Mouse (Mus musculus) thymus, adult 2 months (tissue): ENCODE results near the gene Gm45021. TPM values are rescaled to one million over a fixed set of nuclear protein-coding genes. Genes with fewer than 3 reads are reported as not detected.
"Not testable (repeated sequence)": the region's sequence is repeated elsewhere in the genome, so short reads cannot be mapped to it uniquely, and the experiment has no call there.

Experiments
- DNase-seq: peaks from one replicate; pipeline ENCODE4 v3.0.0; 2021
- H3K27ac ChIP-seq: fragments of 200-500 bp; 2 replicates; pipeline ENCODE4 v1.5.1; 2012; ENCODE audit warnings: low read length, control low read depth; ENCODE audit not compliant: control insufficient read depth, insufficient read depth
- H3K27me3 ChIP-seq: fragments of 200-500 bp; 2 replicates; pipeline ENCODE4 v1.6.1; 2012; ENCODE audit warnings: mild to moderate bottlenecking, low read length, moderate library complexity, mixed read lengths; ENCODE audit not compliant: control insufficient read depth, insufficient read depth
- H3K36me3 ChIP-seq: fragments of 200-500 bp; 2 replicates; pipeline ENCODE4 v1.6.1; 2012; ENCODE audit warnings: mild to moderate bottlenecking, low read length, moderate library complexity; ENCODE audit not compliant: control insufficient read depth, insufficient read depth
- H3K4me1 ChIP-seq: fragments of 200-500 bp; replicated peaks from 2 replicates; pipeline ENCODE4 v1.6.1; 2012; ENCODE audit warnings: low read length; ENCODE audit not compliant: control insufficient read depth, insufficient read depth
- H3K4me3 ChIP-seq: fragments of 200-500 bp; 2 replicates; pipeline ENCODE4 v1.5.1; 2012; ENCODE audit warnings: mild to moderate bottlenecking, low read length, control low read depth, moderate library complexity; ENCODE audit not compliant: control insufficient read depth, insufficient read depth
- CTCF ChIP-seq: fragments of 200-500 bp; IDR thresholded peaks from 2 replicates; pipeline ENCODE4 v1.5.1; 2012; ENCODE audit warnings: mild to moderate bottlenecking, control low read depth, low read length, moderate library complexity, borderline replicate concordance; ENCODE audit not compliant: control insufficient read depth, poor library complexity, insufficient read depth; ENCODE audit errors: extremely low read depth
- POLR2A ChIP-seq: fragments of 200-500 bp; IDR thresholded peaks from 2 replicates; pipeline ENCODE4 v1.6.1; 2012; ENCODE audit warnings: mild to moderate bottlenecking, low read length, control low read depth, moderate library complexity; ENCODE audit not compliant: control insufficient read depth, poor library complexity, insufficient read depth; ENCODE audit errors: extremely low read depth
- WGBS: fragments of 180-500 bp; shearing (Covaris S2); methylation state at CpG from one replicate; pipeline ENCODE4 v1.1.7; 2018; 5-methylcytosine and 5-hydroxymethylcytosine counted together
- polyA plus RNA-seq: library from polyadenylated mRNA; depleted of rRNA; stranded (reverse); fragments of >200 nt; gene quantifications from 2 replicates; pipeline ENCODE4 v1.2.3, GENCODE M21; 2012

Gm45021 gene
- polyA plus RNA-seq, 1 experiment: not detected

DNA sequence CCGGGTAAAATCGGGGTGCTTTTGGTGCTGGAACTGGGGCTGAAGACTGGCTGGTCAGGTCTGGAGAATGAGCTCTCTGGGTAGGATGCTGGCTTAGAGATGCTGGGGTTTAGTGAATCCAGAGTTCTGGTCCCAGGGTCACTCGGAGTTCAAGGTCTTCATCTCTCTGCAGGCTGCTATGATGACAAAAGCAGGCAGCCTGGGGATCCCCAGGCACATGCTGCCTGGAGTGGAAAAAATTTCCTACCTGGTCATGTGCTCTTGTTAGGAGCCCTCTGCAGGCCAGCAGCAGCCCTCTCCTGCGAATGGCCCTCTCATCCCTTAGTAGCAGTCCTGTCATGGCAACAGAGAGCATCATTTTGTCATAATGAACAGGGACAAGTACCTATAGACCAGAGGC lies 24.1 kb downstream of the Gm45021 start:
- Histone ChIP-seq H3K27me3 (no peaks in the 10 kb centered on the region), H3K27ac (no peak overlapping the region), H3K36me3 (no peaks in the 10 kb centered on the region), H3K4me3 (no peak overlapping the region), H3K4me1 (peaks cover 14% of the 10 kb centered on the region; the same call in 1 of the 2 replicates)
- WGBS: 97% methylated on average over 4 of the region's 4 CpGs
- DNase-seq: no peak
- TF ChIP-seq POLR2A (no peak), CTCF (no peak)

DNA sequence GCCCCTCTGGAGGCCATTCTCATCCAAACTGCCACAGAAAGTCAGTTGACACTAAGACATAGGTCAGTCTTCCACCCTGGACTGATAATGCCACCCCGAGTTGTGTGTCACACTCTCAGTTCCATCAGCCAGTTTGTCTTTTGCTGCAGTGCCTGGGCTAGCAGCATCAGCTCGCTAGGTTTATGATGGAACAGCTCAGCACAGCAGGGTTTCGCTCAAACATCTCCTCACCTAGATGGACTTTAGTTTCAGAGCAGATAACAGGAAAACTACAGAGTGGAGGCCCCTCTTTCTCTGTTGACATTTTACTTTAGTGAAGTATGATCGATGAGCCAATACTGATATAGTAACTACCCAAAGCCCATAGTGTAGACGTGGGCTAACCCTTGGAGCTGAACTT lies 25.3 kb downstream of the Gm45021 start:
- DNase-seq: no peak
- TF ChIP-seq CTCF (no peak), POLR2A (no peak)
- H3K36me3 ChIP-seq: peaks cover 7% of the 10 kb centered on the region; the same call in 1 of the 2 replicates
- H3K4me1 ChIP-seq: peaks cover 7% of the 10 kb centered on the region; the same call in 1 of the 2 replicates
- WGBS: 99% methylated on average over 5 of the region's 5 CpGs
- no peak overlapping the region for H3K27ac ChIP-seq
- H3K27me3 ChIP-seq: no peaks in the 10 kb centered on the region
- no peak overlapping the region for H3K4me3 ChIP-seq

DNA sequence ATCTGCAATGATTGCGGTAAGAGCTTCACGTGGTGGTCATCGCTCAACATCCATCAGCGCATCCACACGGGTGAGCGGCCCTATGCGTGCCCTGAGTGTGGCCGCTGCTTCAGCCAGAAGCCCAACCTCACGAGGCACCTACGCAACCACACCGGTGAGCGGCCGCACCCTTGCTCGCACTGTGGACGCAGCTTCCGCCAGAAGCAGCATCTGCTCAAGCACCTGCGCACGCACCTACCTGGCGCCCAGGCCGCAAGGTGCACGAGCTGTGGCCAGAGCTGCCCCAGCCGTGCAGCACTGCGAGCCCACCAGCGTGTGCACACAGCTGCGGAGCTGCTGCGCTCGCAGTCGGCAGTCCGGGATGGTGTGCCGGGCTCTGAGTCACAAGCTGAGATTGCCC lies 30.6 kb downstream of the Gm45021 start:
- H3K27me3 ChIP-seq: no peaks in the 10 kb centered on the region
- no peak overlapping the region for H3K27ac ChIP-seq
- H3K36me3 ChIP-seq: peaks cover 13% of the 10 kb centered on the region; the same call in 1 of the 2 replicates
- no peak for DNase-seq
- H3K4me1 ChIP-seq: no peaks in the 10 kb centered on the region
- TF ChIP-seq POLR2A (no peak), CTCF (no peak)
- no peak overlapping the region for H3K4me3 ChIP-seq
- WGBS: 99% methylated on average over 30 of the region's 30 CpGs

DNA sequence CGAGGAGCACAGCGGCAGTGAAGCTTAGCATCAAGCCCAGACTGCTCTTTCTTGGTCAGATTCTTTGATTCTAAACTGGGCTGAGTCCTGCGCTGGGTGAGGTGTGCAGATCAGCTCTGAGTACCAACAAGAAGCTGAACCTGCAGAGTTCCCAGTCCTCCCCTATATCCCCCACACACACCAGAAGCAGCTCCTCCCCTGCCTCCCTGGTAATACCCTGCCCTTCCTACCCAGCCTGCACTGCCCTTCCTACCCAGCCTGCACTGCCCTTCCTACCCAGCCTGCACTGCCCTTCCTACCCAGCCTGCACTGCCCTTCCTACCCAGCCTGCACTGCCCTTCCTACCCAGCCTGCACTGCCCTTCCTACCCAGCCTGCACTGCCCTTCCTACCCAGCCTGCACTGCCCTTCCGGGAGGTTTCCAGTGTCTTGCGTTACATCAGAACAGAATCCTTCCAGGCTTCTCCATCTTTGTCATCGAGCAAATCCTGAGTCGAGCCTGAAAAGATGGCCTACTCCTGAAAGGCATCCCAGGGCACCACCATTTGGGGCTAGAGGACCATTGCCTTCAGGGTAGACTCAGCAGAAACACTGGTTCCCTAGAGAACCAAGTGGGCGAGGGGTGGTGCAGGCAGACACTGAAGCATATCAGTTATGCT lies 32.9 kb downstream of the Gm45021 start:
- not testable (repeated sequence) for DNase-seq, H3K4me3 ChIP-seq, H3K27me3 ChIP-seq, H3K27ac ChIP-seq, H3K4me1 ChIP-seq
- peaks cover 13% of the 10 kb centered on the region; the same call in 1 of the 2 replicates for H3K36me3 ChIP-seq
- 96% methylated on average over 8 of the region's 8 CpGs for WGBS

DNA sequence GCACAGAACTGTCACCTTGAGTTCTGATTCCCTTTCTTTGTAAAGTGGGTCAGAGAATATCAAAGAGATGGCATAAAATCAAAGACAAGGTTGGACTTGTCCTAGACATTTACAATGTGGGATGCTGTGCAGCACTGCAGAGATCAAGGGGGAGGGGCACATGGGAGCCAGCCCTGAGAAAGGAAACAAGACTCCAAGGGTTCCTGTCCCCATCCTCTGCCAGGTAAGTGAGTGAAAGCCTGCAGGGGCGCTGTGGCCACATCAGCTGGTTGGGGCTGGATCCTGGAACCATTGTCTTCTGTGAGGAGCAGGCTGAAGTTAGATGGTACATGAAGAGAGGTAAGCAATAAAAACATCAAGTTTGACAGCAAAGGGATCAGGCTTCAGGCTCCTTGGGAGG lies 34.0 kb downstream of the Gm45021 start:
- H3K4me1 ChIP-seq: peaks cover 11% of the 10 kb centered on the region; the same call in 1 of the 2 replicates
- H3K27ac ChIP-seq: no peak overlapping the region
- H3K27me3 ChIP-seq: no peaks in the 10 kb centered on the region
- H3K36me3 ChIP-seq: peaks cover 13% of the 10 kb centered on the region; the same call in 1 of the 2 replicates
- DNase-seq: no peak
- WGBS: 100% methylated on average over 1 of the region's 1 CpGs
- H3K4me3 ChIP-seq: no peak overlapping the region
- TF ChIP-seq CTCF: no peak
- TF ChIP-seq POLR2A: no peak

DNA sequence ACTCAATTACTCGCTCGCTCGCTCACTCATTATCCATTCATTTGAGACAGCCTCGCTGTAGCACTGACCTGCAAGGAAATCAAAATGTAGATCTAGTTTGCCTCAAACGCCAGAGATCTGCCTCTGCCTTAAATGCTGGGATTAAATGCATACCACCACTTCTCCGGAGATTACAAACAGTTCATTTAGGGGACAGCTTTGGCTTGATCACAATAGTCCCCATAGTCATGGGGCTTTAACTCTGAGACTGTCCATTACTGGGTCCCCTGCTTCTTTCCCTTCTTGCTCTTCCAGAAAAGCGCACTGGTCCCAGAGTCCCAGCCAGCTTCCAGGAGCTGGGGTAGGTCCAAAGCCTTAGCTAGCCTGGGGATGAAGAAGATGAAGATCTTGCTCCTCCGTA lies 37.1 kb downstream of the Gm45021 start, which contains the start of gene AI854703:
Gene AI854703, plus strand, starts transcription at position 301 of the 400 bp plus-strand sequence.
- 86% methylated on average over 8 of the region's 8 CpGs for WGBS
- no peaks in the 10 kb centered on the region for H3K36me3 ChIP-seq
- peak within 1 kb of the TSS; percentile 44 for H3K4me3 ChIP-seq
- no peaks in the 10 kb centered on the region for H3K27me3 ChIP-seq
- no peak for DNase-seq
- no peak within 1 kb of the TSS for H3K27ac ChIP-seq
- TF ChIP-seq CTCF: no peak
- TF ChIP-seq POLR2A: no peak
- peaks cover 22% of the 10 kb centered on the region for H3K4me1 ChIP-seq

DNA sequence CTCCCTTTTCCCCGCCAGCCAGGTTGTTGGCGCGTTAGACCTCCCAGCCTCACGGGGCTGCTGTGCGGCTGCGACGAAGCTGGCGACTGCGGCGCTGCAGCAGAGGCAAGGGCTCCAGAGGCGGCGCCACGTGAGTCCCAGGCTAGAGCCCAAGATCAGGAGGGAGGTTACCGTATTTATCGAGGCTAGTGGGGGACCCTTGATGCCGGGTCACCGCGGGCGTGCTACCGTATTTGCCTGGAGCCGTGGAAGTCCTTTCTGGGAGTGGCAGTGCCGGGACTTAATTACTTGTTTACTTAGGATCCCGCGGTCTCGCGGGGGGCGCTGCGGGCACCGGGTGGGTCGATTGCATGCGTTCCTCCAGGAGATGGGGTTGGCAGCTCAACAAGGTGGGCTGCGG lies 37.6 kb downstream of the Gm45021 start:
- H3K27ac ChIP-seq: no peak overlapping the region
- peak overlapping the region; percentile 44 for H3K4me3 ChIP-seq
- H3K4me1 ChIP-seq: peaks cover 22% of the 10 kb centered on the region
- peak; percentile 42 for DNase-seq
- TF ChIP-seq POLR2A (no peak), CTCF (no peak)
- H3K36me3 ChIP-seq: no peaks in the 10 kb centered on the region
- H3K27me3 ChIP-seq: no peaks in the 10 kb centered on the region
- 1% methylated on average over 32 of the region's 32 CpGs for WGBS
